Mouse (Mus musculus): ENCODE data around the gene Mob1b. TPM values are rescaled to one million over a fixed set of nuclear protein-coding genes. Genes with fewer than 3 reads are reported as not detected.

Gene Mob1b
- polyA plus RNA-seq, 1 experiment: 4.6 TPM

GRCm38 (mm10) chr5:88768201-88768600, 47.5 kb downstream of the Mob1b start:
- H3ac ChIP-seq (ENCODE audit: control insufficient read depth, insufficient read length): no peak overlapping the region
- TF ChIP-seq CEBPB (IDR thresholded peaks at IDR 0.05; ENCODE audit: insufficient read depth, poor library complexity, severe bottlenecking) (no peak), TCF3 (IDR thresholded peaks at IDR 0.05; ENCODE audit: insufficient read length, low read depth) (no peak), POLR2A (IDR thresholded peaks at IDR 0.05; ENCODE audit: insufficient read length, low read depth) (no peak), MYOG (IDR thresholded peaks at IDR 0.05; ENCODE audit: control insufficient read depth in 1 of 3, insufficient read depth in 1 of 3, insufficient read length in 2 of 3, low read depth in 2 of 3) (no peak), SRF (IDR thresholded peaks at IDR 0.05; ENCODE audit: control insufficient read depth, insufficient read length, low read depth) (no peak), MAX (IDR thresholded peaks at IDR 0.05; ENCODE audit: low read depth) (no peak), POLR2AphosphoS2 (IDR thresholded peaks at IDR 0.05; ENCODE audit: insufficient read length, low read depth) (no peak), REST (IDR thresholded peaks at IDR 0.05; ENCODE audit: insufficient read depth, insufficient read length) (no peak), MYOD1 (IDR thresholded peaks at IDR 0.05; ENCODE audit: control insufficient read depth in 1 of 3, insufficient read length in 2 of 3, low read depth in 2 of 3) (no peak), USF1 (IDR thresholded peaks at IDR 0.05; ENCODE audit: low read depth) (no peak), TCF12 (IDR thresholded peaks at IDR 0.05; ENCODE audit: insufficient read depth, poor library complexity, severe bottlenecking) (no peak)
- H3K36me3 ChIP-seq (ENCODE audit: control insufficient read depth, insufficient read depth): peaks cover 8% of the 10 kb centered on the region
- H3K79me2 ChIP-seq (ENCODE audit: control insufficient read depth, insufficient read depth): peaks cover 20% of the 10 kb centered on the region
- H3K4me2 ChIP-seq (ENCODE audit: low read depth): no peak overlapping the region
- no peaks in the 10 kb centered on the region for H3K27me3 ChIP-seq (ENCODE audit: control insufficient read depth, insufficient read depth, insufficient read length)
- H3K4me3 ChIP-seq: no peak overlapping the region

- H3K4me3 ChIP-seq: no peak overlapping the region
- peaks cover 20% of the 10 kb centered on the region for H3K36me3 ChIP-seq (ENCODE audit: control insufficient read depth, insufficient read depth)
- no peak overlapping the region for H3K4me2 ChIP-seq (ENCODE audit: low read depth)
- no peak overlapping the region for H3ac ChIP-seq (ENCODE audit: control insufficient read depth, insufficient read length)
- no peak for TF ChIP-seq TCF12 (IDR thresholded peaks at IDR 0.05; ENCODE audit: insufficient read depth, poor library complexity, severe bottlenecking)
- TF ChIP-seq MAX (IDR thresholded peaks at IDR 0.05; ENCODE audit: low read depth): no peak
- TF ChIP-seq MYOG (IDR thresholded peaks at IDR 0.05; ENCODE audit: control insufficient read depth in 1 of 3, insufficient read depth in 1 of 3, insufficient read length in 2 of 3, low read depth in 2 of 3): no peak
- no peaks in the 10 kb centered on the region for H3K27me3 ChIP-seq (ENCODE audit: control insufficient read depth, insufficient read depth, insufficient read length)
- no peaks in the 10 kb centered on the region for H3K79me2 ChIP-seq (ENCODE audit: control insufficient read depth, insufficient read depth)
Observed at GRCm38 (mm10) chr5:88782072-88782765, 61.6 kb downstream of the Mob1b start.

DNA sequence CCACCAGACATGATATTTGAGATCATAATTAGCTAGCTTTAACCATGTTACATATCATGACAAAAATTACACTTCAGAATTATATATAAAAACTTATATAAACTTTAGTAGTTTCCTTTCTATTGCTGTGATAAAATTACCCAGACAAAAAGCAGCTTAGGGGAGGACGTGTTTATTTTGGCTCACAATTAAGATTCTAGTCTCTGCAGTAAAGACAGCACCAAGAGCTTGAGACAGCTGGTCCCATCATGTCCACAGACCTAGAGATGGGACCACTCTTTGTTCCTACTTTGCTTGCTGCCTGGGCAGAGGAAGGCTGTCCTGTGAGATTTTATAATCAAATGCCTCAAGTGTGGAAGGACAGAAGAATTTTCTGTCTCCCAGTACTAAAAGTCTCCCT, 64.4 kb downstream of the Mob1b start:
- no peak overlapping the region for H3K4me2 ChIP-seq (ENCODE audit: low read depth)
- H3K36me3 ChIP-seq (ENCODE audit: control insufficient read depth, insufficient read depth): peaks cover 14% of the 10 kb centered on the region
- H3K79me2 ChIP-seq (ENCODE audit: control insufficient read depth, insufficient read depth): no peaks in the 10 kb centered on the region
- H3ac ChIP-seq (ENCODE audit: control insufficient read depth, insufficient read length): no peak overlapping the region
- no peaks in the 10 kb centered on the region for H3K27me3 ChIP-seq (ENCODE audit: control insufficient read depth, insufficient read depth, insufficient read length)
- TF ChIP-seq USF1 (IDR thresholded peaks at IDR 0.05; ENCODE audit: low read depth) (no peak), REST (IDR thresholded peaks at IDR 0.05; ENCODE audit: insufficient read depth, insufficient read length) (no peak), E2F4 (IDR thresholded peaks at IDR 0.05; ENCODE audit: insufficient read depth) (no peak), MAX (IDR thresholded peaks at IDR 0.05; ENCODE audit: low read depth) (no peak), TCF3 (IDR thresholded peaks at IDR 0.05; ENCODE audit: insufficient read length, low read depth) (no peak), POLR2A (IDR thresholded peaks at IDR 0.05; ENCODE audit: insufficient read length, low read depth) (no peak), SRF (IDR thresholded peaks at IDR 0.05; ENCODE audit: control insufficient read depth, insufficient read length, low read depth) (no peak), CEBPB (IDR thresholded peaks at IDR 0.05; ENCODE audit: insufficient read depth, poor library complexity, severe bottlenecking) (no peak), MYOG (IDR thresholded peaks at IDR 0.05; ENCODE audit: control insufficient read depth in 1 of 3, insufficient read depth in 1 of 3, insufficient read length in 2 of 3, low read depth in 2 of 3) (no peak), TCF12 (IDR thresholded peaks at IDR 0.05; ENCODE audit: insufficient read depth, poor library complexity, severe bottlenecking) (no peak), MYOD1 (IDR thresholded peaks at IDR 0.05; ENCODE audit: control insufficient read depth in 1 of 3, insufficient read length in 2 of 3, low read depth in 2 of 3) (no peak), POLR2AphosphoS2 (IDR thresholded peaks at IDR 0.05; ENCODE audit: insufficient read length, low read depth) (no peak)
- H3K4me3 ChIP-seq: no peak overlapping the region

- no peaks in the 10 kb centered on the region for H3K27me3 ChIP-seq (ENCODE audit: control insufficient read depth, insufficient read depth, insufficient read length)
- H3ac ChIP-seq (ENCODE audit: control insufficient read depth, insufficient read length): no peak overlapping the region
- TF ChIP-seq POLR2AphosphoS2 (IDR thresholded peaks at IDR 0.05; ENCODE audit: insufficient read length, low read depth): no peak
- TF ChIP-seq SRF (IDR thresholded peaks at IDR 0.05; ENCODE audit: control insufficient read depth, insufficient read length, low read depth): no peak
- H3K36me3 ChIP-seq (ENCODE audit: control insufficient read depth, insufficient read depth): peaks cover 3% of the 10 kb centered on the region
- no peak overlapping the region for H3K4me3 ChIP-seq
- H3K4me2 ChIP-seq (ENCODE audit: low read depth): peak overlapping the region; percentile 53
- H3K79me2 ChIP-seq (ENCODE audit: control insufficient read depth, insufficient read depth): no peaks in the 10 kb centered on the region
Observed at GRCm38 (mm10) chr5:88790675-88791074, 70.0 kb downstream of the Mob1b start.

Data from myocyte (in vitro differentiated cells).